Mouse (Mus musculus): ENCODE measurements at regions not wholly inside any gene's neighbourhood (a gene's known extent, or its start where the extent isn't known, plus 50 kb on each side); places are given as distances from the start of the nearest gene placed in this dataset.
A peak's percentile ranks its signal among the peaks of the same experiment; 100 is the strongest.

DNA sequence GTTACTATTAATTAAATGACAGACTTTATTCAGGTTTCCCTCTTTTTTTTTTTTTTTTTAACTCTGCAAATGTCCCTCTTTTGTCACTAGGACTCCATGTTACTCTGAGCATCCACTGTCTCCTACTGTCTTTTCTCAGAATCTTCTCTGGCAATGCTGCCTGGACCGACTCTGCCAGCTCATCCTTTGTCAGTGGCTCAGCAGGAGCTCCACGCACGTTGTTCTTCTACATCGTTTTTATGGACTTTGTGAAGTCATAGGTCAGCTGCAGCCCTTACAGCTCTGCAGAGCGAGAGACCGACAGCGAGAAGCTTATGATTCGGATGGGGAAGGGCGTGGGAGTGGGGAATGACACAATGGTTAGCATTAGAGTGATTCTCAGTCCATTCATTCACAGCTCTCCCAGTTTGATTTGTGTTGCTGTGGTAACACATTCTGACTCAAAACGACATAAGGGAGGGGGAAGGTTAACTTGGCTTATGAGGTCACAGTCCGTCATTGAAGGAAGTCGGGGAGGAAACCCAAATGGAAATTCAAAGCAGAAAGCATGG is 300.1 kb upstream of the Kazn start:
- DNase-seq: no peak

DNA sequence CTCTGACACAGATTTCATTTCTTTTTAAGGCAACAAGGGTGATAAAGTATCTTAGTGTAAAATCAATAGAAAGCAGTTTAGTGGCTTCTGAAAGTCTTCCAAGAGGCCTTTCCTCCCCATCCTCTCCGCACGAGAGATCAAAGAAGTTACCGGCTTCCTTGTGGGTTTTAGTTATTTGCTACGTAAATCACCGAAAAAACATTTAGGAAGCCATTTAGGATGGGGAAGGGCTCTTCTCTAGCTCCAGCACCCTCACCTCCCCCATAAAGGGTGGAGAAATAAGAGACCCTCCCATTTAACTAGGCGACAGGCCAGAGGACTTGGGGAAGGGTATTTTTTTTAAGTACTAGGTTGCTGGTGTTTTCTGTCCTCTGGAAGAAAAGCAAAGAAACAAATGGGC is 287.9 kb upstream of the Kazn start:
- DNase-seq: no peak

DNA sequence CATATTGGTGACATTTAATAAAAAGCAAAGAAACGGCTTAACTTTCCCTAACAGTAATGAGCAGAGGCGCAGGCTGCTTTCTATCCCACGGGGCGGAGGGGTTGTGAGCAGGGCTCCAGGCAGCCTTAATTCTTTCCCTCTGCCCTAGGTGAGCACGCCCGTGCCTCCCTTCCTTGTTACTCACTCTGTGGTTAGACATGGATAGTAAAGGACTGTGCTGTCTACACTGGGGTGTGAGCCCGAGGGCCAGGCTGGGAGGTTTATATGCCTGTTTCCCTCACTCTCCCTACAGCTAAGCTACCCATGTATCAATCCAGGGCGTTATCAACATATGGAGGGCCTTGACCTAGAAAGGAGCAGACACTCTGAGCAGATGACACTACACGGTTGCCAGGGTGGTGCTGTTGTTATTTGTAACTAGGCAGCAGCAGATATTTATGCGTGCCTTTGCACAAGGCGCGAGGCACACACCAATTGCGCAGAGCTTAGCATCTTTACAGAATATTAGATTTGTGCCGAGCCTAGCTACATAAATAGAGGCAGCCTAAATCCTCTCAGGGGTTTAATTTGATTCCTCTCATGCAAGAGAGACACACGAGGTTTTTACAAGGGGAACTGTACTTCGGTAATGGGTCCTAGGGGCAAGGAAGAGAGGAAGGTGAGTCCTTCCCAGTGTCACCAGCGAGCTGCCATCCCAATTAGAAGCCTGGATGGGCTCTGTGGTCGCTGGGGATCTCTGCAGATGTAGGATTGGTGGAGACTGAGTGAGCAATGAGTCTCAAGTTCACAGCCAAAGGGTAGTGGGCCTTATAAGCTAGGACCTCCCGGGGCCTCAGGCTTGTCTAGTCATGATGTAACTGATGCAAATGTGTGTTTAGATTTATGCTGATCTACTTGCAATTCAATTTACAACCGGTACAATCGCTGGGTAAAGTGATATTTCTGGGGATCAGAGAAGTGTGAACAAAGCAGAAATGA is 278.6 kb upstream of the Kazn start:
- DNase-seq: no peak

DNA sequence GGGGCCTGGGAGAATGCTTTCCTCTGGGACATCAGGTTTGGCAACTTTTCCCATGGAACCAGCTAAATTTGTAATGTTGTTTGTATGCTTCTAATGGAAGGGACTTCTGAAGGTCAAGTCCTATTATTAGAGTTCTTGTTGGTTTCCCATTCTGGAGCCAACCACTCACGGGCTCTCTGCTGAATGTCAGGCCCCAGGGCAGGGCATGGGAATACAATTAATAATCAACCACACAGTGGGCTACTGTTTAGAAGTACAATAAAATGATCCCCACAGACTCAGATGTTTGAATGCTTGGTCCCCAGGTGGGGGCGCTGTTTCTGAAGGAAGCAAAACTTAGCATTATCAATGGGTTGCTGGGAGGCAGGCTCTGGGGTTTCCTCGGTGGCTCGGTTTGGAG is 275.6 kb upstream of the Kazn start:
- DNase-seq: no peak

DNA sequence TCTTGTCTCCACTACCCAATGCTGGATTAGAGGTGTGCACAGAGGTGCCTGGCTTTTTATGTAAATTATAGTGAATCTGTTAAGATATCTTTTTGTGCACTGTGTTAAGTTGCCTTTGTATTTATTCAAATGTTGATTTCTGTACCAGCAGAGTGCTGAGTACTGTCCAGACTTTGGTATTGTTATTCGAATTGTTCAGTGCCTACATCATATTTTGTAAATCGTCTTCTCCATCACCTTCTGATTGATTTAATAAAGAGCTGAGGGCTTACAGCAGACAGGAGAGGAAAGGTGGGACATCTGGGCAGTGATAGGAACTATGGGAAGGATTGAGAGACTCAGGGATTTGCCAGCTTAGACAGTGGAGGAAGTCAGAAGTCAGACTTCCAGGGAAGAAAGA is 270.2 kb upstream of the Kazn start:
- DNase-seq: no peak

DNA sequence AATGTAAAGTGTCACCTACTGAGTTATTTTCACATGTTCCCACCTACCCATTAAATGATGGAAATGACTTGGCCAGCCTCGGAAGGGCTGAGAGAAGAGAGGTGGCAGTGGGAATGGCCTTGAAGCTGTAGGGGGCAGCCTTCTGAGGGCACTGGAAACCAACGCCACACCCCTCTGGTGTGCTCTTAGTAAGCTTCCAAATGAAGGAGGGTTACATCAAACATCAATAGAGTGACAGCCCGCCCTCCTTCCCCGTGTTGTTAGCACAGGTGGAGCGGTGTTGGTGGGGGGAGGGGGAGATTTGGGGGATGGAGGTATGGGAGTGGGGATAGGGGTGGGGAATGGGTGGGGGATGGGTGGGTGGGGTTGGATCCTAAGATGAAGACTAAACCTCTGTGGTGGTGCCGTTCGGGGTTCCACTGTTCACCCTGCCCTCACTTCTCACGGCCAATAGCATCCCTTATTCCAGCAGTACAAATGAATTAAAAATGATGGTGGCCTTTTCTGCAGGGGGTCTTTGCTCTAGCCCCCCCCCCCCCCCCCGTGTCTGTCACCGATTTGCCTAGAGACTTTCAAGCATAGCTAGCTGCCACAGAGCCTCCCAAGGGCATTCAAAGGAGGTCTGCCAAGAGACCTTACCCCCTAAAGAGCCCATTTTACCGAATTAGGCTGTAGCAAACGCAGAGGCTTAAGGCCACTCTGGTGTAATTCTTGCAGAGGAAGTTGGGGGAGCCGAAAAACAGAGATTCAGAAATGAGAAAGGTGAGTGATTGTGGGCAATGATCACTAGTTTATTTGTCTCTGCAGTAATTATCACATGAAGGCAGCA is 267.4 kb upstream of the Kazn start:
- DNase-seq: no peak

DNA sequence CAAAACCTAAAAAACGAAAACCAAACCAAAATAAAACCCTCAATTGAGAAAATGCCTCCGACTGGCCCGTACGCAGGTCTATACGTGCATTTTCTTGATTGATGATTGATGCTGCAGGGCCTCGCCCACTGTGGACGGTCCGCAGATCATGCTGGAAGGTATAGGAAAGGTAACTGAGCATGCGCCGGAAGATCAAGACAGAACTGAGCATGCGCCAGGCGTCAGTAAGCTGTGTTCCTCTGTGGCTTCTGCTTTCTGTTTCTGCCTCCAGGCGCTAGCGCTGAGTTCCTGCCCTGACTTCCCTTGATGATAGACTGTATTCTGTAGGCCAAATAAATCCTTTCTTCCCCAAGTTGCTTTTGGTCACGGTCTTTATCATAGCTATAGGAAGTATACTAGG is 264.6 kb upstream of the Kazn start:
- DNase-seq: no peak

DNA sequence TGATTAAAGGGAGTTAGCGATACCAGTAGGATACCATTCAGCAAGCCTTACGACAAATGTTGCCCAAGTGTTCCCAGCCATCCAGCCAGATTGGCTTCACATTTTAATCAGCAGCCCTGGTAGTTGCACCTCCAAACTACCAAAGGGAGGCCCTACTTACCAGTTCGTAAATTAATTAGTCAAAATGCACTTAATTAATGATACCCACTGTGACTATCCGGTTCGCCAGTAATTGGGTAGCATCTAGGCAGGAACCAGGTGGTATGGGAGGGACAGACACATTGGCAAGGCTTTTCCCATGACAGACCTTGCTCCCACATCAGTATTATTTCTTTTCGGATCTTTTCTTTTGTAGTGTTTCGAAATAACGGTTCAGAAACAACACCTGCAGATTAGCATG is 262.0 kb upstream of the Kazn start:
- DNase-seq: no peak

DNA sequence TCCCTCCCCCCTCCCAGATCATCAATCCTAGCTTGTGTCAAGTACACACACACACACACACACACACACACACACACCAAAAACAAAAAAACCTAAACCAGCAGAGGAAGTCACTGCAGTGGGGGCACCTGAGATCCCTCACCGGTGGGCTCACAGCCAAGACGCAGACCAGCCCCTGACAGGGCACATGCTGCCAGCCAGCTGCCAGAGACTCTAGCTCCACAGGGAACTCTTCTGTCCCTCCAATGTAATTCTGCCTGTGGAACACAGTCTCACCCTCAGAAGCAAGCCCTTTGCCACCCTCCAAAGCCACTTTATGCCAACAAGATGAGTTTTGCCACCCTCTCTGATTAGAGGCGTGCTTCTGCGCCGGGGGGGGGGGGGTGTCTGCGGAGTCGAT is 261.3 kb upstream of the Kazn start:
- no peak for DNase-seq

DNA sequence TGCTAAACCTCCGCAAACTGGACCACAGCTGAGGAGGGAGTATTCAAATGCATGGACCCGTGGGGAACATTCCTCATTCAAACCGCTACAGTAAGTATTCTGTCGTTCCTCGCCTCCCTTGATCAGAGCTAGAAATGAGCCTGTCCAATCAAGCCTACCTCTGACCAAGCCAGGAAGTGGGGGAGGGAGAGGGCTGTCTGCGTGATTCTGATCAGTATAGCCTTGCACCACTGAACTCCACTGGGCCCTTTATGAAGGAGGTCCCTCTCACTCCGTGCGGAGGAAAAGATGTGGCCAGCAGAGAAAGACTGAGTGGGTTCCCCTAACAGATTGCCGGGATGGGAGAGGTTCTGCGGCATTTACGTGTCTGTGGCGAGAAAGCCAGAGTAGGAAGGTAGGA is 257.4 kb upstream of the Kazn start:
- DNase-seq: no peak

DNA sequence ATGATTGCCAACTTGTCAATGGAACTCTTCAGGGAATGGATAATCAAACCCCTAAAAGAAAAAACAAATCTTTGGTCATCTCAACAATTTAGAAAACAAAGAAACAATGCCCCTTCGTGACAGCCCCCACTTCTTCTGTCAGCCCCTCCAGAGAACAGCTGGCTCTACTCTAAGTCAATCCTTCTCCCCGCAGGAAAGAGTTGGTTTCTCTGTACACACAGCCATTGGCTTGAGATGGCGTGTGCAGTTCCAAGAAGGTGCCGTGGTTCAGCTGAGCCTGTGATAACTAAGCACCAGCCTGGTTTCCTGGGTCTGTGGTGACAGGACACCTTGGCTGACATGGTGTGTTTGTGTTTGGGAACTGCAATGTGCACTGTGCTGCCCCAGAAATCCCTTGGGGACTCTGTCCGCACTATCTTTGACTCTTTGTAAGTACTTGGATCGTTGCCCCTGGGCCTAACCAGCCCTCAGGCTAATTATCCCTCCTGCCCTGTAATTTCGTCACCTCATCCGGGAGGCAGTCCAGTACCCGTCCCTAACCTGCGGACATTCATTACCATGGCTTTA is 253.8 kb upstream of the Kazn start:
- no peak for DNase-seq

DNA sequence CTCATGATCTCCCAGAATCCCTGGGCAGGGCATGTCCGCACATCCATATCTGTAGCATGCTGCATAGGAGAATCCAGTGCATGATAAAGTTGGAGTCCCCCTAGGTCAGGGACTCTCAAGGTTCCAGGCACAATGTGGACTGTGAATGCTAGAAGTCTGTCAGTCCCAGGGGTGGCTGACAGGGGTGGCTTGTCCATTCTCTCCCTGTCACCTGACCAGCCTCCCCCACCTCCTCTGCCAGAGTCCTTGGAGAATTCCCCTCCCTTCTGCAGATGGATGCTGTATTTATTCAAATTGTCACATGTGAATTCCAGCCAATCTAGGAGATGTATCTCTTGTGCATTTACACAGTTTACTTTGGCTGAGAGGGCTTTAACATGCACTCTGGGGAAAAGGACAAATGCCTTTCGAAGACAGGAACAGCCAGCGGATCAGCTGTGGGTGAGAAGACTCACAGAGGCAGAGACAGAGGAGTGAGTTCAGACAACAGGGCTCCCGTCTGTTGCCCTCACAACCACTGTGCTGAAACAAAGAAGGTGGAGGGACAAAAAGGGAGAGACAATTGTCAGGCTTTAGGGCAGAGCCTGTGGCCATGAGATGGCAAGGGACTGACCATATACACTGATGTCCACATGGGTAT is 246.7 kb upstream of the Kazn start:
- no peak for DNase-seq

DNA sequence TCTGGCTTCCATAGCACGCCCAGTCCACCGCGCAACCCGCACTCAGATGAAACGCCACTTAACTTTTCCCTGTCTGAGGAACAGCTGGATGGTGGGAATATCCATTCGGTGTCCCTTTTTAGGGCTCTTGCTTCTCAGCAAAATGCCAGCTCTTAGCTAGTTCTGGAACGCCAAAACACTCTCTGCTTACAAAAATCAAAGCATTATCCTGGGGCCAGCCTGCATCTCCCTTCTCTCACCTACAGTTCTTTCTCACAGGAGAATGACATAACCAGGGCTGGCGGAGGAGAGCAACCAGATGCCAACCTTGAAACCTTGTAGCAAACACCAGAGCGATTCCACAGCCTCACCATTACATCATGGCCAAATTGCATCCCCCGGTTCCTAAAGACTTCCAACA is 236.4 kb upstream of the Kazn start:
- DNase-seq: no peak

DNA sequence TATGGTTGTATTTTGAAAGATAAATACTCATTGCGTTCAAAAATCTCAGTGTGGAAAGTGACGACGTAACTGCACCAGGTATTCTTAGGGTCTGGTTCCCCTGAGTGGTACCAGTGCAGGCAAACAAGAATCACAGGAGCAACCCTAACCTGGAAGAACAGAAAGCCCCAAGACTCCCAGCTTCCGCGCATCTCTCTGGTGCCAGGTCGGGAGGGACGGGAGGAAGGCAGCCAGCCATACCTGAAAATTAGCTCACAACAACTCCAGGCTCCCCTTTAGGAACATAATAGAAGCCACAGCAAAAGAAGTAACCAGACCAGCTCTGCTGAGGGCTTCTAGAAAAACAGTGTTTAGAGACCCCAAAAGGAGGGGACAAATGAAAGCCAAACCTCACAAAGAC is 235.4 kb upstream of the Kazn start:
- peak in 1 of 2 experiments; percentile 18 for DNase-seq

DNA sequence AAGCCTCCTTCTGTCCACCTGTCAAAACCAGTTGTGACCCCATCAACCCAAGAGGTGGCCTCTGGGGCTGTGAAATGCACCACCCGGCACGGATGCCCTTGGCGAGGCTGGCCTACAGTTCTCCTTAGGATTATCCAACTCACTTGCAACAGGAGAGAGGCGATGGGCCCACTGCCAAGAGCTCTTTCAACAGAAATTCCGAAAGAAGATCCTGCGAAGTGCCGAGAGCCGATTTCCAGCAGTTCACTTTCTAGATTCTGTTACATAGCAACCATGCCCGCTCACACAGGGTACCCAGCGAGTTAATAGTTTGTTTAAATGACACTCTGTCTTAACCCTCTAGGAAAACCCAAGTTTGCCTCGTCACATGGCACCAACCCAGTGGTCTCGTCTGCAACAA is 234.8 kb upstream of the Kazn start:
- peak; percentile 46 to 48 for DNase-seq

DNA sequence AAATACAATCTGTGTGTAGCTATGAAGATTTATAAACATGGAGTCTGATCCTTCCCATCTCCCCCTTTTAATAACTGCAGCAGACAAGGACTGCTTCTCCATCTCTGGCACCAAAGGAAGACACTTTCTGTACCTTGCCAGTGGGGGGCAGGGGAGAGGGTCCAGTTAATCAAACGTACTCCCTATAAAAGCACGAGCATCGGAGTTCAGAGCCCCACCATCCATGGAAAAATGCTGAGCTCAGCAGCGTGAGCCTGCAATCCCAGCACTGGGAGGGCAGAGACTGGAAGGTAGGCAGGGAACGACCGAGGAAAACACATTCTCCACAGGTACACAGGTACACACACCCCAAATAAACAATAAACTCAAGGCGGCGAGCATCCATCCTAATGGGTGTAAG is 234.1 kb upstream of the Kazn start:
- no peak for DNase-seq

DNA sequence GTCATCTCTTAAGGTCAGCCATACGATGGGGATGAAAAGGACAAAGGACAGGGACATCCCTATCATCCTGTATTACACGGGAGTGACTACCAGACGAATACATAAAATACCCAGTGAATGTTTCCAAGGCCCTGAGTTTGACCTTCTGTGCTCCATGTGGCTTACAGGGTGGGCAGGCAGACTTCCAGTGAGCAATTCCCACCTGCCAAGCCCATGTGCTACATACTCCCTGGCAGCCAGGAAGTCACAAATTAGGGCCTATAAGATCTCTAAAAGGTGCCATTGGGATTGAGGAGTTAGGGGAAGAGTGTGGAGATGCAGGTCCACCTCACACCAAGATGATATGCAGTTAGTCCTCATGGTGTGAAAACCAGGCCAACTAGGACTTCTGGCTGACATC is 233.1 kb upstream of the Kazn start:
- no peak for DNase-seq

DNA sequence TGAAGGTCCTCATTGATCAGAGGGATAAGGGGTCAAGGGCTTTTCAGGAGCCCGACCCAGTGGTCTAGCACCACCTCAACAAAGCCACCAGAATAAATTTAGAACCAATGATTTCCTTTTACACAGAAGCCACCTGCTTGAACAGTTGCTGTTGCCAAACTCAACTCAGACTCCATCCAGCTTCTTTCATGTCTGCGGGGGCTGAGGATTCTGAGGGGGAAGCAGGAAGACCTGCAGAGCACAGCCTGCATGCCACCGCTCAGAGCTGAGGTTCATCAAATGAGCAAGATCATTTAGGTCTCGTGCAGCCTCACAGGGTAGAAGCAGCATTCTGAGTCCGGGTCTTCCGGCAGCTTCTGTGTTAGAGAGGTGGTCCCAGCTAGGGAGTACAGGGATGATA is 231.6 kb upstream of the Kazn start:
- no peak for DNase-seq

DNA sequence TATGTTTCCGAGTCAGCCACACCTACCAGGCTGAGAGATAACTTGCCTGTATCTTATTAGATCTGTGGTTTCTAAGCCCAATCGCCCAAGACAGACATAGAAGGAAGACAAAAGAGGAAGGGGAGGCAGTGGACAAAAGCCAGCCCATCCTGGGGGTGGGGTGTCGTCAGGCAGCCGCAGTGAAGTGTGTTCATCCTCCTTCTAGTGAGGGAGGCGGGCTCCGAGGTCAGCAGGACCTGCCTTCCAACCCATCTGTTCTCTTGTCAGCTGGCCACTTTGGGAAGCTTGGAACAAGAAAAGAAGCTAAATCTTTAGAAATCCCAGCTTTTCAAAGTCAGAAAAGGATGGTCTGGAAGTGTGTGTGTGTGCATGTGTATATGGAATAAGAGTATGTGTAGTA is 228.7 kb upstream of the Kazn start:
- peak; percentile 36 to 61 for DNase-seq

DNA sequence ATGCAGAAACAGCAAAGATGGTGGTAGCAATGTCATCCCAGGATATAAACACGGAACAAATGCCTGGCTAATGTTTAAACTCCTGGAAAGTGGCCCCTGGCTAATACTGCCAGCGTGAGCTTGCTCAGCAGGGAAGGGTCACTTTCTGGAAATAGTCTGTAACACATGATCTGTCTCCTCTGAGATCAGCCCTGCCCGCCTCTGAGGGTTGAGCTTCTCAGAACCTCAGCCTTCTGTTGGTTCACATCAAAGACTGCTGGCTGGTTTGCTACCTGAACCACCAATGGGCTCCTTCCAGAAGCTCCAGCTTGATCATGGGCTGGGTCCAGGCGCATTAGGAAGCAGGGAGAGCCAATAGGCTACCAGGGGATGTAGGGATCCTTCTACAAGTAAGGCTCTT is 226.0 kb upstream of the Kazn start:
- DNase-seq: no peak

DNA sequence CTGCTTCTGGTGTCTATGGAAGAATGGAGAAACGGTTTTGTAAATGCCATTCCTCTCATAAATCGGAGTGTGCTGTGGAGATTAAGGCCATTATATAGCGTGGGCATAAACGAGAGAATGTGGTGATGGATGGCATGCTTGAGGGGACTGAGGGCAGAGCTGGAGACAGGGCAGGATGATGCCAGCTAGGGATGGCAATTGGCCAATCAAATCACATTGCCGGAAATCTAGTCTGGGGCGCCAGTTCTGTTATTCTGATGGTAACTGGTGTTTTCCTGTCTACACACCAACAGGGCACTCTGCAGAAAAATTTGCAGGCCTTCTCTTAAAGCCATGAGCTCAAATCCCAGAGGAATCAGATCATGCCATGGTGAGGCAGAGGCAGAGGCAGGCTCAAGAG is 224.9 kb upstream of the Kazn start:
- no peak for DNase-seq

DNA sequence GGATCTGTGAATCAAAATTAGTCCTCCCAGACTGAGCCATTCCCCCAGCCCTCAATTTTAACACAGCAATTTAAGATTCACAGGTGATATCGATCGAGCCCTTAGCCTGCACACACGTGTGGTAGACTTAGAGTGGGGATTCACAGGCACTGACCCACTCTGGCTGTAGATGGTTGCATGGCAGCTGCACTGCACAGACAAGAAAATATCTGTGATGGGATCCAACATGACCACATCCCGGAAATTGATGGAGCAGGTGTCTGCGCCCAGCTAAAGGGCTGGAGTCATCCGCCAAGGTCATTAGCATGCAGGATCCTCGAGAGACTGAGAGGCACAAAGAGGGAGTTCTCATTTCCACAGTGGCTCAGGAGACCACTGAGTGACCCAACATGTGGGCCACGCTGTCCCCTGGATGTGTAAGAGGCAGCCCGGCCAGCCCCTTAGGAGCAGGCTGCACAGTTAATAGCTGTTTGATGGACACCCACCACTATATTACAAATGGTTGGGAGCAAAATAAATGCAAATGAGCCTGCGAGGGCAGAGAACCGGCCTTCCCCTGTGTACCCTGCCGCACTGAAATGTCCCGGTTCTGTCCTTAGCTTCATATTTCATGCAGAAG is 221.4 kb upstream of the Kazn start:
- DNase-seq: no peak

DNA sequence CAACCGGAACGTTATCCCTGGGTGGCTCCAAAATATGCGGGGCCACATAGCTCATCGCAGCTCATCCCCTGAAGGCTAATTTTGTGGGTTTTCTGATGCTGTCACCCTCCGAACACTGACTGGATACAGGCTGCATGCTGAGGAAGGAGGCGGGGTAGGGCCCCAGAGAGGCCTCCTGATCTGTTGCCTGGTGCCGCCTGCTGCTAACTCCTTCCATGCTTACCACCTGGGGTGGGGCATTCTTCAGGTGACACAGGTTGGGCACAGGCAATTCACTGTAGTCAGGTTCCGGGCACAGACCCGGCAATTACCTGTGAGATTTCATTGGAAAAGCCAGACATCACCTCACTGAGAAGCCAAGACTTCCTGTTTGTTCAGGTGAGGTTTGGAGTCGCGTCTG is 213.4 kb upstream of the Kazn start:
- no peak for DNase-seq

Data from cerebellum, adult 18-20 months (tissue).